Mouse (Mus musculus) common myeloid progenitor, adult 5-6 weeks (primary cell): ENCODE data around the gene Sapcd1. TPM values are rescaled to one million over a fixed set of nuclear protein-coding genes. Genes with fewer than 3 reads are reported as not detected.
"Not testable (repeated sequence)": the region's sequence is repeated elsewhere in the genome, so short reads cannot be mapped to it uniquely, and the experiment has no call there.

ENCODE experiments used
- ATAC-seq: replicated peaks from 2 replicates; pipeline ENCODE4 v1.8.0; 2016; ENCODE audit warnings: low read depth, mild to moderate bottlenecking, moderate TSS enrichment, inconsistent platforms; ENCODE audit not compliant: poor library complexity, severe bottlenecking
- total RNA-seq: library from RNA; stranded (forward); fragments of 200-1000, 187-1606 nt; gene quantifications from 2 replicates; pipeline ENCODE4 v1.2.3, GENCODE M21; 2017

Gene Sapcd1
- total RNA-seq, 1 experiment from 2014 or later, result 1.2 TPM

DNA sequence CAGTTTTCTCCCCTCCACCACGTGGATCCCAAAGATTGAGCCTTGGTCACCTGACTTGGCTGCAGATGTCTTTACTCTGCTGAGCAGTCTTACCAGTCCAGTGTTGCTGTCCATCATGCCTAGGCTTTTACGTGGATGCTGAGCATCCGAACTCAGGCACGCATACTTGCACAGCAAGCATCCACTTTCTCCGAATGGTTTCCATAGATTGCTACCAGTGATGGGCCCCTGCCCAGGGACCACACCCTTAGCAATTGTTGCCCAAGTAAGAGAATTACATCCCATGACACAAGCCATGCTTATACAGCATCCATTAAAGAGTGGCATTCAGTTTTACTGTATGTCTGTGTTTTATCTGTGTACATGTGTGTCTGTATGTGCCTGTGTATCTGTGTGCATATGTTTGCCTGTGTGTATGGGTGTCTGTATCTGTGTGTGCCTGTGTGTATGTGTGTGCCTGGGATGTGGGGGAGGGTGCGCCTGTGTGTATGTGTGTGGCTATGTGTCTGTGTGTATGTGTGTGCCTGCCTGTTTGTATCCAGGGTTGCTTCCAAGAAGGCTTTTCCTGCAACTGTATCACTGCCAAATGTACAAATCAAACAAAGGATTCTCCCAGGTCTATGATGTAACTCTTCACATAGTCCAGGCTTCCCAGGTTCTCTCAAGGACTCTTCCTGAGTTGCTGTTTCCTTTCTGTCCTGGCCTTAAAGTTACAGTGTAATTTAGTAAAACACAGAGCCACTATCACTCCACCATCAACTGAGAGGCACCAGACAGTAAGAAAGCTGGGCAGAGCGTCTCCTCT, 28.1 kb upstream of the Sapcd1 start:
- ATAC-seq, result no peak

DNA sequence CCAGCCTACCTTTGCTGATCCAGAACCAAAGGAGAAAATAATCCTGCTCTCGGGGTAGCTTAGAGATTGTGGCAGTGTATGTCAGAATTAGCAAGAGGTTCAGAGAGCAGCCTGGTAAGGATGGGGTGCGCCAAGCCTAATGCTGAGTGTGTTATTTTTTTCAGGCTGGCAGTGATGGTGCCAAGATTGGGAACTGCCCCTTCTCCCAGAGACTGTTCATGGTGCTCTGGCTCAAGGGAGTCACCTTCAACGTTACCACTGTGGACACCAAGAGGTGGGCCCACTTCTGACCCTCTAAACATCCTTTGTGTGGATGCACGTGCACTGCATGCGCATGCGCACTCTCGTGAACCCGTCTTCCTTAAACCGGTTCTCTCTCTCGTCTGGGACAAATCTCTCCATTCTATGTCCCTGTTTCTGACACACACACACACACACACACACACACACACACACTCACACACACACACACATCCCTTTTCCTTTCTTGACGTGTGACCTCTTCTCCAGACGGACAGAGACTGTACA, 24.5 kb upstream of the Sapcd1 start:
- ATAC-seq, result no peak

GRCm38 (mm10) chr17:35051156-35052086, 23.6 kb upstream of the Sapcd1 start:
- ATAC-seq, result peak; percentile 63

DNA sequence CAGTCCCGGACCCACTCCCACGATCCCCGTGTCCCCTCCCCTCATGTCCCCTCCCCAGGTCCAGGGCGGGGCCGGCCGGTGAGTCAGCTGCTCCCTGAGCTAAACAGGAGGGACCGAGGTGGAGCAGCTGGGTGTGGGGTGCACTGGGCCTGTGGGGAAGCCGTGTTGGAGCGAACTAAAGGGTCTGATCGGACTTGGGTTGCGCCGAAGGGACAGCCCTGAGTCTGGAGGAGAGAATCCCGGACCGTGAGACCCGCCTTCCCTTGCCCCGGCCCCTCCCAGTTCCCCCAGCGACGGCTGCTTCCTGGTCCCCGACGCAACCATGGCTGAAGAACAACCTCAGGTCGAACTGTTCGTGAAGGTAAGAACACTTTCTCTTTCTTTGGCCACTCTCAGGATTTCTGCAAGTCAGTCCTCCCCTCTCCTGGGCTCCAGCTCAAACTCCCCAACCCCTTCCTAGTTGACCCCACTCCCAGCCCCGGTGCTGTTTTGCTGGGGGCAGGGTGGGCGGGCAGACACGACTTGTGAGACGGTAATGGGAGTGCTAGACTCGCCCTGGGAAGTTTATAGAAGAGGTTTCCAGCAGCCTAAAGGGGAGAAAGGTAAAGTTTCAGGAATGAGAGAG, 22.4 kb upstream of the Sapcd1 start:
- ATAC-seq, result peak; percentile 12; the same call in 1 of the 2 replicates

DNA sequence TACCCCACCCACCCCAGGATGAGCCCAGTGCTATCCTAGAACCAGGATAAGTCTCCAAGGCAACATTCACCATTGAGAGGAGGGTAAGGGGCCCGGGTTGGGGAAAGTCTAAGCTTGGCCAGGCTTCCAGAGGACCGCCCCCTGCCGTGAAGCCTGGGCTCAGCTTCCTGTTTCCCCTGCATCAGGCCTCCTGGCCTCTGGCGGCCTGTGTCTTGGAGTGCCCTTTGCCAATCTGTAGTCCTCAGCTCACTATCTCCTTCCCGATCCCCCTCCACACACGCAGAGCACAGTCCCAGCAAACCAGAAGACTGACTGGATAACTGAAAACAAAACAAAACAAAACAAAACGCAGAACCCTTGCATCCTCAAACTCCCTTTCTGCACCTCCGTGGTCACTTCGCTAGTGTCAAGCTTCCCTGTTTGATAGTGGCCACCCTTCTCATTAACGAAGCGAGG, 21.8 kb upstream of the Sapcd1 start, which contains the start of gene Clic1:
TSS of gene Clic1 (plus strand) at position 406 of the 456 bp plus-strand sequence.
- peak; percentile 14; the same call in 1 of the 2 replicates for ATAC-seq

DNA sequence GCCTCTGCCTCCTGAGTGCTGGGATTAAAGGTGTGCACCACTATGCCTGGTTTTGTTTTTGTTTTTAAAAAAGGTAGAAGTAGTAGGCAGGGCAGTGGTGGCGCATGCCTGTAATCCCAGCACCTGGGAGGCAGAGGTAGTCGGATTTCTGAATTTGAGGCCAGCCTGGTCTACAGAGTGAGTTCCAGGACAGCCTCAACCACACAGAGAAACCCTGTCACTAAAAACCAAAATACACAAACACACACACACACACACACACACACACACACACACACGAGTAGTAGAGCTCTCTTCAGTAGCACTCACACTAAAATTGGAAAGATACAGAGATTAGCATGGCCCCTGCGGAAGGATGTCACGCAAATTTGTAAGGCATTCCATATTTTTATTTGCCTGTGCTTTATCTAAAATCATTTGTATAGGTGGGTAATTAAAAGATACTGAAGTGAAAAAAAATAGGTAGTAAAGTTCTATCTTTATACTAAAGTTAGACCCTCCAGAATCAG, 21.2 kb upstream of the Sapcd1 start:
- no peak for ATAC-seq

- peak; percentile 10 for ATAC-seq
Measured at GRCm38 (mm10) chr17:35048149-35048931, 20.5 kb upstream of the Sapcd1 start.

- no peak for ATAC-seq
Measured at GRCm38 (mm10) chr17:35047688-35048087, 19.9 kb upstream of the Sapcd1 start.

DNA sequence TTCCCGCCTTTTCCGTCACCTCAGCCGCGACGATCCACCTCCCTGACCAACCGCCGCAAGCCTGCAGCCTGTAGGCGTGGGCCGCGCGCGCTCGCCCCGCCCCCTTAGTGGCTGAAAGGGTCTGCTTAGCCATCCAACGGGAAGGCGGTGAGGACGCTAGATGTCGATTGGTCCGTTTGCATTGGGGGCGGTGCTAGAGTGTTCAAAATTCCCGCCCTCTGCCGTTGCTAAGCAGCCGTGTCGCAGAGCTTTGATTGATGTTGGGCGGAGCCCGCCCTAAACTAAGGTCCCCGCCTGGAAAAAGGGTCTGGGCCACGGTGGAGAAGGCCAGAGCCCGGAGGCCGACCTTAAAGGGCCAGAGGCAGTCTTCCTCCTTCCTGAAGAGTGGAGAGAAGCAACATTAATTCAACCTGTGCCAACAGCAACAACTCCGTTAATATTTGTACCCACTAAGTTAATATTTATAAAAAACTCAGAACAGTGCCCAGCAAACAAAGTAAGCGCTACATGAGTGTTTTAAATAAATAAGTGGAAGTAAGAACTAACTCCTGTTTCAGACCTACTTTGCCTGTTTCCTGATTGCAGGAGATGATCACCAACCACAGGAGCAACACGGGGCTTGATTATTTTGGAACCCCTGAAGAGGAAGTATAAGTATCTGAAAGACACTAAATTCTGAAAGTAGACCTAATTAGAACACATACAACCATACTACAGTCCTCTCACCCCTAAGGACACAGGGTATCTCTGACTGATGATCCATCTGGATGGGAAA, 19.1 kb upstream of the Sapcd1 start, which contains the start of gene Msh5:
TSS of gene Msh5 (minus strand) at position 65 of the 775 bp plus-strand sequence.
- ATAC-seq, result peak; percentile 71

- ATAC-seq, result no peak
Measured at GRCm38 (mm10) chr17:35045807-35046680, 18.2 kb upstream of the Sapcd1 start.

- no peak for ATAC-seq
Measured at GRCm38 (mm10) chr17:35044904-35045806, 17.3 kb upstream of the Sapcd1 start.

- ATAC-seq, result no peak
Measured at GRCm38 (mm10) chr17:35043794-35044193, 16.0 kb upstream of the Sapcd1 start.

GRCm38 (mm10) chr17:35039121-35039873, 11.5 kb upstream of the Sapcd1 start:
- no peak for ATAC-seq

GRCm38 (mm10) chr17:35034896-35035295, 7.1 kb upstream of the Sapcd1 start:
- ATAC-seq, result no peak

DNA sequence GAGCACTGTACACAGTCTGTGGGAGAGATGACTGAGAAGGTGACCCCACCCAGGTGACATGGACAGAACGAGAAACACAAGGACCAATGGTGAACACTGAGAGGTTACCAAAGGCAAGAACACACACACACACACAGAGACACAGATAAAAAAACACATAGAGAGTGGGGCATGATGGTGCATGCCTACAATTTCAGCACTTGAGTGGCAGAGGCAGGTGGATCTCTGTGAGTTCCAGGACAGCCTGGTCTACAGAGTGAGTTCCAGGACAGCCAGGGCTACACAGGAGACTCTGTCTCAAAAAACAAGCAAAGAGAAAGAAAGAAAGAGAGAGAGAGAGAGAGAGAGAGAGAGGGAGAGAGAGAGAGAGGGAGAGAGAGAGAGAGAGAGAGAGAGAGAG, 5.9 kb upstream of the Sapcd1 start:
- not testable (repeated sequence) for ATAC-seq
